In genomic region chr11:115894755-115895520, GRCm38 (mm10) we compare ENCODE assay signal across 9 mouse cellular contexts. TPM values are rescaled to one million over a fixed set of nuclear protein-coding genes. Genes with fewer than 3 reads are reported as not detected.
A peak's percentile ranks its signal among the peaks of the same experiment; 100 is the strongest.
DNase-seq lines count a peak whose midpoint lies in the region; ATAC-seq and TF ChIP-seq lines count a peak whose summit lies in the region.
"Had no signal": no experiment of that assay in that cellular context is flagged by ENCODE, and none has a peak within 500 bp of the region (broad histone marks: within the 10 kb centered on the region; RNA-seq: fewer than 3 reads in every experiment).

No protein-coding gene starts in this region.

- H3K4me3 ChIP-seq in kidney, adult 2 months (ENCODE audit: insufficient read depth, low read depth, low read length) = no peak overlapping the region
- H3K4me3 ChIP-seq in ES-E14 (ENCODE audit: insufficient read depth in 1 of 2, low read depth in 1 of 2, low read length in 2 of 2, poor library complexity in 1 of 2, severe bottlenecking in 1 of 2) = no peak overlapping the region
- H3K4me3 ChIP-seq in forebrain, embryonic 15.5 days = no peak overlapping the region
- H3K4me3 ChIP-seq: neural tube, embryonic 12.5 days had no signal

- H3K27me3 ChIP-seq in kidney, adult 2 months (replicated peaks; ENCODE audit: control insufficient read depth, insufficient read depth, low read length) = no peaks in the 10 kb centered on the region
- no peaks in the 10 kb centered on the region for H3K27me3 ChIP-seq in forebrain, embryonic 15.5 days
- H3K27me3 ChIP-seq: neural tube, embryonic 12.5 days had no signal

- H3K4me2 ChIP-seq in forebrain, embryonic 15.5 days (replicated peaks) = no peak overlapping the region
- H3K4me2 ChIP-seq: neural tube, embryonic 12.5 days had no signal

- H3K27ac ChIP-seq in kidney, adult 2 months (ENCODE audit: insufficient read depth, low read depth, low read length) = no peak overlapping the region
- H3K27ac ChIP-seq in ES-E14 (ENCODE audit: insufficient read depth, low read depth, low read length, poor library complexity, severe bottlenecking) = no peak overlapping the region
- H3K27ac ChIP-seq in forebrain, embryonic 15.5 days (replicated peaks) = no peak overlapping the region
- H3K27ac ChIP-seq: neural tube, embryonic 12.5 days had no signal

- no peak for TF ChIP-seq POLR2A in kidney, adult 2 months (IDR thresholded peaks at IDR 0.05; ENCODE audit: low read depth, low read length)

- WGBS in kidney, adult 2 months = 76% methylated on average over 14 of the region's 14 CpGs
- WGBS in forebrain, embryonic 15.5 days = 82% methylated on average over 14 of the region's 14 CpGs

- H3K9me3 ChIP-seq in ES-E14 (ENCODE audit: control insufficient read depth, insufficient read depth, low read depth, low read length) = no peaks in the 10 kb centered on the region
- no peaks in the 10 kb centered on the region for H3K9me3 ChIP-seq in forebrain, embryonic 15.5 days
- H3K9me3 ChIP-seq: neural tube, embryonic 12.5 days had no signal

- intact Hi-C loops in left cerebral cortex, postnatal 36 days (cut with DNase I) = no loop called here

- in situ Hi-C loops in ES-E14 (cut with MboI; ENCODE audit: low sequenced_read_pairs in 2 of 2, unreplicated experiment in 2 of 2) = no loop called here

- H3K4me1 ChIP-seq in kidney, adult 2 months (ENCODE audit: control insufficient read depth, insufficient read depth, low read length) = peaks cover 5% of the 10 kb centered on the region; the same call in 1 of the 2 replicates
- peaks cover 0 to 23% of the 10 kb centered on the region in 2 experiments; a peak in 3 of 4 replicates for H3K4me1 ChIP-seq in ES-E14 (ENCODE audit: control insufficient read depth in 2 of 2, insufficient read depth in 2 of 2, low read length in 2 of 2, poor library complexity in 1 of 2)
- H3K4me1 ChIP-seq in forebrain, embryonic 15.5 days = 0 out of 2 replicates have a peak, but pooled peaks cover 3% of the 10 kb centered on the region

- H3K36me3 ChIP-seq in kidney, adult 2 months (ENCODE audit: control insufficient read depth, insufficient read depth, low read length) = no peaks in the 10 kb centered on the region
- H3K36me3 ChIP-seq in ES-E14 (ENCODE audit: control insufficient read depth, insufficient read depth, low read length, poor library complexity, severe bottlenecking) = peaks cover 10% of the 10 kb centered on the region; the same call in 1 of the 2 replicates
- peaks cover 12% of the 10 kb centered on the region for H3K36me3 ChIP-seq in forebrain, embryonic 15.5 days

- H3K9ac ChIP-seq in ES-E14 (ENCODE audit: insufficient read depth, low read depth, low read length, poor library complexity, severe bottlenecking) = no peak overlapping the region
- H3K9ac ChIP-seq in forebrain, embryonic 15.5 days (replicated peaks) = no peak overlapping the region
- H3K9ac ChIP-seq: neural tube, embryonic 12.5 days had no signal

- TF ChIP-seq CTCF in kidney, adult 2 months (conservative IDR thresholded peaks at IDR 0.05; ENCODE audit: insufficient read depth, insufficient read length, low read depth, low read length) = peak; percentile 61; the same call in 1 of the 2 replicates

- peak; percentile 66 for ATAC-seq in megakaryocyte progenitor cell, adult 5-6 weeks (replicated peaks; ENCODE audit: poor library complexity)
- no peak for ATAC-seq in forebrain, embryonic 15.5 days (replicated peaks)

- peak; percentile 54 for DNase-seq in kidney, adult 2 months
- DNase-seq in kidney, adult 11 months = no peak
- DNase-seq in ES-E14 (ENCODE audit: low read depth, low spot score) = peak; percentile 42
- DNase-seq in cerebellum, postnatal 25 days = peak; percentile 57 to 74
- DNase-seq in right cerebral cortex, adult 18-20 months = no peak
- no peak for DNase-seq in left cerebral cortex, postnatal 36 days (ENCODE audit: low spot score in 2 of 2)

TF ChIP-seq in ES-E14, 5 proteins besides CTCF, POLR2A, EP300 and RAD21:
- TF ChIP-seq HCFC1 (IDR thresholded peaks at IDR 0.05; ENCODE audit: borderline replicate concordance, insufficient read depth, low read length) (no peak), MAFK (IDR thresholded peaks at IDR 0.05; ENCODE audit: insufficient read depth, low read depth, low read length) (no peak), ZC3H11A (IDR thresholded peaks at IDR 0.05; ENCODE audit: borderline replicate concordance, low read depth, low read length) (no peak), CHD2 (IDR thresholded peaks at IDR 0.05; ENCODE audit: low read depth, low read length) (no peak), ZNF384 (IDR thresholded peaks at IDR 0.05; ENCODE audit: low read depth, low read length) (no peak)

RNA-seq across cellular contexts. Expression of gene Smim5, which starts 4.8 kb away (rescaled TPM):
- 26.1 and 26.7 TPM in 2 replicates for polyA plus RNA-seq in kidney, adult 2 months (2012; rRNA removed)
- 0.67 TPM in 1 of 2 replicates, not detected in the other for total RNA-seq in ES-E14 (2012; rRNA removed)
- total RNA-seq in megakaryocyte progenitor cell, adult 5-6 weeks (2015) = 4.9 and 8.7 TPM in 2 replicates
- 2.8 and 8.2 TPM in 2 replicates for total RNA-seq in megakaryocyte progenitor cell, adult 5-6 weeks (2017)
- polyA plus RNA-seq in forebrain, embryonic 15.5 days (2015; fragmentation: Nextera tagmentation; extraction: Ambion mirVana) = 1.2 and 2.5 TPM in 2 replicates
- total RNA-seq in left cerebral cortex, postnatal 36 days (2021) = not detected

RNA-seq across cellular contexts. Expression of gene Smim6, which starts 16.9 kb away (rescaled TPM):
- 5.0 and 5.7 TPM in 2 replicates for polyA plus RNA-seq in kidney, adult 2 months (2012; rRNA removed)
- total RNA-seq in ES-E14 (2012; rRNA removed) = 0.45 TPM in 1 of 2 replicates, not detected in the other
- total RNA-seq in megakaryocyte progenitor cell, adult 5-6 weeks (2015) = 0.57 and 1.0 TPM in 2 replicates
- total RNA-seq in megakaryocyte progenitor cell, adult 5-6 weeks (2017) = 0.37 and 1.2 TPM in 2 replicates
- 0.94 and 1.1 TPM in 2 replicates for polyA plus RNA-seq in forebrain, embryonic 15.5 days (2015; fragmentation: Nextera tagmentation; extraction: Ambion mirVana)
- total RNA-seq in left cerebral cortex, postnatal 36 days (2021) = not detected

RNA-seq across cellular contexts. Expression of gene Myo15b, which starts 36.7 kb away (rescaled TPM):
- 104 and 132 TPM in 2 replicates for polyA plus RNA-seq in kidney, adult 2 months (2012; rRNA removed)
- 4.6 and 7.7 TPM in 2 replicates for total RNA-seq in ES-E14 (2012; rRNA removed)
- total RNA-seq in megakaryocyte progenitor cell, adult 5-6 weeks (2015) = 2.6 and 5.5 TPM in 2 replicates
- total RNA-seq in megakaryocyte progenitor cell, adult 5-6 weeks (2017) = 1.6 and 5.1 TPM in 2 replicates
- polyA plus RNA-seq in forebrain, embryonic 15.5 days (2015; fragmentation: Nextera tagmentation; extraction: Ambion mirVana) = 0.17 TPM in 1 of 2 replicates, not detected in the other
- total RNA-seq in left cerebral cortex, postnatal 36 days (2021) = under 1 TPM; 0.34 to 0.52 TPM

RNA-seq across cellular contexts. Expression of gene Sap30bp, which starts 38.1 kb away (rescaled TPM):
- 20.5 and 24.1 TPM in 2 replicates for polyA plus RNA-seq in kidney, adult 2 months (2012; rRNA removed)
- total RNA-seq in ES-E14 (2012; rRNA removed) = 52.1 and 63.5 TPM in 2 replicates
- total RNA-seq in megakaryocyte progenitor cell, adult 5-6 weeks (2015) = 19.1 and 24.5 TPM in 2 replicates
- total RNA-seq in megakaryocyte progenitor cell, adult 5-6 weeks (2017) = 155 and 199 TPM in 2 replicates
- polyA plus RNA-seq in forebrain, embryonic 15.5 days (2015; fragmentation: Nextera tagmentation; extraction: Ambion mirVana) = 53.3 and 53.6 TPM in 2 replicates
- total RNA-seq in left cerebral cortex, postnatal 36 days (2021) = 10 to 100 TPM; 47.6 to 48.3 TPM

RNA-seq across cellular contexts. Expression of gene Recql5, which starts 38.3 kb away (rescaled TPM):
- polyA plus RNA-seq in kidney, adult 2 months (2012; rRNA removed) = 16.9 and 18.8 TPM in 2 replicates
- total RNA-seq in ES-E14 (2012; rRNA removed) = 28.0 and 40.8 TPM in 2 replicates
- 12.3 and 23.3 TPM in 2 replicates for total RNA-seq in megakaryocyte progenitor cell, adult 5-6 weeks (2015)
- 16.0 and 17.7 TPM in 2 replicates for total RNA-seq in megakaryocyte progenitor cell, adult 5-6 weeks (2017)
- 24.6 and 29.2 TPM in 2 replicates for polyA plus RNA-seq in forebrain, embryonic 15.5 days (2015; fragmentation: Nextera tagmentation; extraction: Ambion mirVana)
- 10 to 100 TPM; 23.4 to 30.7 TPM for total RNA-seq in left cerebral cortex, postnatal 36 days (2021)

Comparison
In these comparisons a context has a peak if more than half of its experiments do, and no peak if none do; other contexts are left out.
1. DNase-seq: peak in kidney, adult 2 months (single experiment), ES-E14 (single experiment) and cerebellum, postnatal 25 days (2 of 2); none in kidney, adult 11 months (single experiment), right cerebral cortex, adult 18-20 months (single experiment) and left cerebral cortex, postnatal 36 days (0 of 2).